Mouse (Mus musculus): ENCODE results near the gene Sohlh1.

Gene Sohlh1

GRCm38 (mm10) chr2:25847226-25847625 lies at the start of gene Sohlh1:
Gene Sohlh1 (minus strand): TSS chr2:25847248.
- DNase-seq (ENCODE audit: low read depth, low spot score) = no peak

- no peak for DNase-seq (ENCODE audit: low read depth, low spot score)
Measured at GRCm38 (mm10) chr2:25892440-25892839, 45.4 kb upstream of the Sohlh1 start.

DNA sequence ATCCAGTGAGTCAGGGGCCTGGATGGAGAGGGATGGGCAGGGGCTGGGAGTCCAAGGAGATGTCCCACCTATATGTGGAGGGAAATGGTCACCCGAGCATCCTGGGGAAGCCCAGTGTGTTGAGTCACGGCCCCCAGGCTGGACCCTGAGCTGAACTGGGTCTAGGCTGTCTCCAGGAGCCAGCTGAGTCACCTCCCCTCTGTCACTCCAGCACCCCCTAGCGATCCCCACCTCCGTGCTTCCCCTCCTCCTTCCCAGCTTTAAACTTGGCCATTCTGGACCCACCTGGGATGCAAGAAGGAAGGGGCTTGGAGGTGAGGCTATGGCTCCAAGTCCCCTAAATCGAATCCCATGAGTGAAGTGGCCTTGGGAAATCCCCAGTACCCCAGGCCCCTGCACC lies 41.1 kb upstream of the Sohlh1 start:
- no peak for DNase-seq (ENCODE audit: low read depth, low spot score)

GRCm38 (mm10) chr2:25887226-25887625 lies 40.2 kb upstream of the Sohlh1 start:
- DNase-seq (ENCODE audit: low read depth, low spot score) = no peak

DNA sequence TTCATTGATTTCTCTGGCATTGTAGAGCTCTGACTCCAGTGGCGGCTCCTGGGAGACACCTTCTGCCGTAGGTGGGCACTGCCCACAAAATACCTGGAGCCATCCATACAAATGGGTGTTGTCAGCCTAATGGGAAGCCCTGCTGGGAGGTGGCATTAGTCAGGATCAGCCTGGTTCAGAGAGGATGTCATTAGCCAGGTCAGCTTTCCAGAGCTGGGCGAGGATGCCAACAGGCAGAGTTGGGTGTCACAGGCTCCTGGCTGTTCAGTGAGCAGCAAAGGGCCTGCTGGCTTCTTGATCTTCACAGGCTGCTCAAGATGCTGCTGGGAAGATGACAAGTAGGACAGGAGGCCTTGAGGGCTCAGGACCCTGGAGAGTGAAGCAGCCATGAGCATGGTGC lies 37.7 kb upstream of the Sohlh1 start:
- no peak for DNase-seq (ENCODE audit: low read depth, low spot score)

GRCm38 (mm10) chr2:25882276-25882675 lies 35.2 kb upstream of the Sohlh1 start:
- DNase-seq (ENCODE audit: low read depth, low spot score) = no peak

- no peak for DNase-seq (ENCODE audit: low read depth, low spot score)
Measured at GRCm38 (mm10) chr2:25879061-25879460, 32.0 kb upstream of the Sohlh1 start.

GRCm38 (mm10) chr2:25878516-25878915 lies 31.5 kb upstream of the Sohlh1 start:
- no peak for DNase-seq (ENCODE audit: low read depth, low spot score)

DNA sequence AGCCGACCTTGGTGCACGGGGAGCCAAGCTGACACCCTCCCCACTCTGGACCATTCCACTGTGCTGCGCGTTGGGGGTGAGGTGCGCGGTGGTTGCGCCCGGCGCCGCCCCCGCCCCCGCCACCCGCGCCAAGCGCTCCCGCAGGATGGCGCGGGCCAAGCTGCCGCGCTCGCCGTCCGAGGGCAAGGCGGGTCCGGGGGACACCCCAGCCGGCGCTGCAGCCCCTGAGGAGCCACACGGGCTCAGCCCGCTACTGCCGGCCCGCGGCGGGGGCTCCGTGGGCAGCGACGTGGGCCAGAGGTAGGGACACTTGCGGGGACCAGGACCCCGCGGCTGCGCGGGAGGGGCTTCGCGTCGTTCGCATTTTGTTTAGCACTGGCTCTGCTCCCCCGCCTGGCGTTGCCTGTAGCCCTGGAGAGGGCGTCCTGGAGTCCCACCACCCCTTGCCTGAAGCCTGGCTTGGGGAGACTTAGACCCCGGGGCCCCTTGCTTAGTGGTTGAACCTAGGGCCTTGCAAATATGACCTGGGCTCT lies 30.8 kb upstream of the Sohlh1 start:
- DNase-seq (ENCODE audit: low read depth, low spot score) = no peak

GRCm38 (mm10) chr2:25877250-25877735 lies 30.2 kb upstream of the Sohlh1 start:
- no peak for DNase-seq (ENCODE audit: low read depth, low spot score)

GRCm38 (mm10) chr2:25866656-25867055 lies 19.6 kb upstream of the Sohlh1 start:
- no peak for DNase-seq (ENCODE audit: low read depth, low spot score)

- DNase-seq (ENCODE audit: low read depth, low spot score) = no peak
Measured at GRCm38 (mm10) chr2:25865412-25865811, 18.4 kb upstream of the Sohlh1 start.

- DNase-seq (ENCODE audit: low read depth, low spot score) = no peak
Measured at GRCm38 (mm10) chr2:25864230-25864629, 17.2 kb upstream of the Sohlh1 start.

GRCm38 (mm10) chr2:25863337-25864131 lies 16.5 kb upstream of the Sohlh1 start, which contains the start of gene Kcnt1:
Gene Kcnt1 (plus strand): TSS chr2:25863734.
- DNase-seq (ENCODE audit: low read depth, low spot score) = no peak

- no peak for DNase-seq (ENCODE audit: low read depth, low spot score)
Measured at GRCm38 (mm10) chr2:25862696-25863270, 15.7 kb upstream of the Sohlh1 start.

GRCm38 (mm10) chr2:25862038-25862437 lies 15.0 kb upstream of the Sohlh1 start:
- no peak for DNase-seq (ENCODE audit: low read depth, low spot score)

DNA sequence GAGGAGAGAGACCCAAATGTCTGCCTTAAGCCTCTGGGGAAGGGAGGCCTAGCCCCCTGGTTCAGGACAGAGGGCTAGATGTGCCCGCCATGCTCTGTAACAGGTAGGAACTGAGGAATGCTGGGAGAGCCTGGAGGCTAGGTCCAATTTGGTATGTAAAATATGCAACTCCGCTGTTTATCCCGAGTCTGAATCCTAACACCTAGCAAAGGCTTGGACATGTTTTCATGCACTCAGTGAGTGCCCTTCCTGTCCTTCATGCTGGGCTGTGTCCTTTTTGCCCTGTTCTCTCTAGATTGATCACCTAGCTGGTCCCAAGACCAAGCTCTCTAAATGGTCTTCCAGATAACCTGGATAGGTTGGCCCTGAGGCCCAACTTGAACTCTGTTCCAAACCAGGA lies 12.8 kb upstream of the Sohlh1 start:
- DNase-seq (ENCODE audit: low read depth, low spot score) = no peak

- peak; percentile 49 for DNase-seq (ENCODE audit: low read depth, low spot score)
Measured at GRCm38 (mm10) chr2:25853998-25854397, 7.0 kb upstream of the Sohlh1 start.

GRCm38 (mm10) chr2:25852626-25853025 lies 5.6 kb upstream of the Sohlh1 start:
- DNase-seq (ENCODE audit: low read depth, low spot score) = peak; percentile 32

- peak; percentile 41 for DNase-seq (ENCODE audit: low read depth, low spot score)
Measured at GRCm38 (mm10) chr2:25850330-25850729, 3.3 kb upstream of the Sohlh1 start.

GRCm38 (mm10) chr2:25846516-25846915 lies 532 bp downstream of the Sohlh1 start:
- DNase-seq (ENCODE audit: low read depth, low spot score) = no peak

DNA sequence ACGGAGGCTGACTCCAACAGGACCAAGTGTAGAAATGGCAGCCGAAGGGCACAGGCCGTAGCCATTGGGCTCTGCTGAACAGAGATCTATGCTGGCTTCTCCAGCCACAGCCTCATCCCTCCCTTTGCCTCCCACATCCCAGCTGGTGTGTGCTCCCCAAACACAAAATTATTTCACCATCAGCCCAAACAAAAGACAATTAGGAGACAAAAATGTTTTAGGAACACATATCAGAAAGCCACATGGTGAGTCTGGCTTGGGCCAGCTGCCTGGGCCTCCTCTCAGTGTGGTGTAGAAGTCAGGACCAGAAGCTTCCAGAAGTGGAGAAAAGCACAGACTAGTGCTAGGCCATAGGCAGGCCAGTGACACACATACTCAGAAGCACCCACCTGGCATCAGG lies 3.0 kb downstream of the Sohlh1 start:
- no peak for DNase-seq (ENCODE audit: low read depth, low spot score)

- no peak for DNase-seq (ENCODE audit: low read depth, low spot score)
Measured at GRCm38 (mm10) chr2:25842758-25843157, 4.3 kb downstream of the Sohlh1 start.

Measured in CD4-positive helper T cell, adult 2 months (primary cell).